Mouse (Mus musculus) gastrocnemius, postnatal 4 days (tissue): Measurements from ENCODE around the gene Gm20388. TPM values are rescaled to one million over a fixed set of nuclear protein-coding genes. Genes with fewer than 3 reads are reported as not detected.

Source experiments
- DNase-seq, 2 experiments: peaks; one replicate each; pipeline ENCODE4 v3.0.0; 2021 to 2022; ENCODE audit warnings: low spot score in 2 of 2, mixed read lengths in 2 of 2
- total RNA-seq, 2 experiments: library from RNA; stranded (reverse); gene quantifications; 2 replicates each; pipeline ENCODE4 v1.2.3; 2021

Gene Gm20388
- total RNA-seq, 2 experiments from 2014 or later = 12.8 to 22.8 TPM

DNA sequence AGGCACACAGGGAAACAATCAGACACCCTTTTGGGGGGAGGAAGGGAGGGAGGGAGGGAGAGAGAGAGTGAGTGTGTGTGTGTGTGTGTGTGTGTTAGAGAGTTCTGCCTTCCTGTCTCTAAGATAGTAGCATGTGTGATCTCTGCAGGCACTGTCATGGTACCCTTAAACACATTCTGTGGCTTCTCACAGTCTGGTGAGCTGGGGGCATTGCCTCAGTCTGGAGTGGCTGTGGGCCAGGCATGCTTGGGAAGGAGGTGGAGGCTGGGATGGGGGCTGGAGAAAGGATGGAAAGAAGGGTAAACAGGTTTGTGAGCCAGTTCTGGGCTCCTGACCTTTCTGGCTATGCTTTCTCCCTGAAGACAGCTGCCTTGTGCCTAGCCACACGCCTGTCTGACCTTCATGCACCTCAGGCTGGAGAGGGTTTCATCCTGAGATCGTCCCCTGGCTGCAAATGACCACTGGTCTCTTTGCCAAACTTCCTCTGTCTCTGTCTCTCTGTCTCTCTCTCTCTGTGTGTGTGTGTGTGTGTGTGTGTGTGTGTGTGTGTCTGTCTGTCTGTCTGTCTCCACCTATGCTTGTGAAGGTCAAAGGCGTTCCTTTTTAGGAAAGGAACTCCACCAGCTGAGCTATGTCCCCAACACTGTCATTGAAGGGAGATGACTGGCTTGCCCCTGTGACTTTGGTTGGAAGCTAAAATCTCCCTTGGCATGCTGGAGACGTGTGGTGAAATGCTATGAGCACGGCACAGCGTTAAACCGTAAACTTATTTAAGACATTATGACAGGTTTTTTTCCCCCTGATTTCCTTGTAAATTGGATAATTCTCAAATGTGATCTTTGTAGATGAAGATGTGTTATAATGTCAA, 4195.9 kb downstream of the Gm20388 start:
- no peak for DNase-seq

DNA sequence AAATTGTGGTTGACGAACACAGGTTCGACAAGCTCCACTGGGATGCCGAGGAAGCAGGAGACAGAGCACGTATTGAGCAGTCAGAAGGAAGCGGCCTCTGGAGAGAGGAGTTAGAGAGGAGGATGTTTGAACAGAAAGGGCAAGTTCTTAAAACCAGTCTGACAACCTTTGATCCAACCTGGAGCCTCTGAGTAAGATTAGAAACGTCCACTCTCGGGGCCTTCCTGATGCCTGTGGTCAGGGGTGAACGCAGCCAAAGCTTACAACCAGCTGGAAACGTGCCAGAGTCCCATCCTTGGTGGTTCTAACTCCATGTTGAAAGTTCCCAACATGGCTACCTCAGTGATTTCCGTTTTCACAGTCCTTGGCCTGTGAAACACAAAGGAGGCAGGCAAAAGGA, 4202.5 kb downstream of the Gm20388 start:
- no peak for DNase-seq

DNA sequence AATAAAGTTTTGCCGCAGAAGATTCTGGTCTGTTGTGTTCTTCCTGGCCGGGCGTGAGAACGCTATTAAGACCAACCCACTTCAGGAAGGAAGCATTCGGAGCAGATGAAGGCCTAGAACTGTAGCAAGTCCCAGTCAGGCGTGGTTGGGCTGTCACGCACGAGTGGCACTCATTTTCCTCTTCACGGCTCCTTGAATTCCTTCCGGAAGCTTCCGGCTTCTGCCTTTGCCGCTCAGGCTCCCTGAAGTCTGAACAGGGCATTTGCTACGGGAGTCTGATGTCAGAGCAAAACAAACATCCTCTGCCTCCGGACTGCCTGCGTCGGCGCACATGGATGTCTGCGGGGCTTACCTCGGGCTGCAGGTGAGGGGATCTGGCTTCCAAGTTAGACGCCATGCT, 4214.6 kb downstream of the Gm20388 start:
- DNase-seq = no peak

DNA sequence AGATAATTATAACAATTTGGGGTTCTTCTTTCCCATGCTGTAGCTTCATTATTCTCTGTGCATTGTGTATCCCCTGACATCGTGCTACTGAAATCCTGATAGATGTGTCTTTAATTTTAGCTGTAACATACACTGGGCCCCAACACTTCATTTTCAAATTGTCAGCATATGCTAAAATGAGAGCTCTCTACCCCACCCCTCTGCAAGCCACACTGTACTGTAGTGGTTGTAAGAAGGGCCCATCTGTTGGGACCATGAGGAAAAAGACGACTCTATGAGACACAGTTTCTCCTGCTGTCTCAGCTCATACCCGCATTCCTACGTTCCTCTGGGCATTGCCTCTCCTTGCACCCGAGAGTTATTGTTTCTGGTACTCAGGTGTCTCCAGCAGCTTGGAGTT, 4226.6 kb downstream of the Gm20388 start:
- DNase-seq = no peak

DNA sequence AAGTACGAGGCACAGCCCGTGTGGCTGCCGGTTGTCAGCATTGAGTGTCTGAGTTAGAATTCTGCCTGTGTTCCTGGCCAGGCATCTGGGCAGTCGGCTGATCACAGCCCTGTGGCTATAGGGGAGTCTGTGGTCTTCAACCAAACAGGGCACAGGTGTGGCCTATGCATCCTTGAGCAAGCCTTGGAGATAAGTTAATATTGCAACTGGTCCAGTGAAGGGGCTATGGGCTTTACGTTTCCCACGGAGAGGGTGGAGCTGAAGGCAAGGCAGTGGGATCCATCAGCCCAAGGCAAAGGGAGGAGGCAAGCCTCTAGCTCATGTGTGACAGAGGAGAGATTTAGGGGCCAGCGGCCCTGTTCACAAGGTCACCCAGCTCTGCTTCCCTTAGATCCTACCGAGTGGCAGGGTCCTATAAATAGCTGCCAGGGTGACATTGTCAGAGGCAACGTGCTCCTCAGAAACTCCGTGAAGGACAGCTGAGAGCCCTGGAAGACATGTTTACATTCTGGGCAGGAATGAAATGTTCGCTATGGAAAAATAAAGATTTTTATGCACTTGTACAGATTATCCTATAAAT, 4229.7 kb downstream of the Gm20388 start:
- DNase-seq = no peak

DNA sequence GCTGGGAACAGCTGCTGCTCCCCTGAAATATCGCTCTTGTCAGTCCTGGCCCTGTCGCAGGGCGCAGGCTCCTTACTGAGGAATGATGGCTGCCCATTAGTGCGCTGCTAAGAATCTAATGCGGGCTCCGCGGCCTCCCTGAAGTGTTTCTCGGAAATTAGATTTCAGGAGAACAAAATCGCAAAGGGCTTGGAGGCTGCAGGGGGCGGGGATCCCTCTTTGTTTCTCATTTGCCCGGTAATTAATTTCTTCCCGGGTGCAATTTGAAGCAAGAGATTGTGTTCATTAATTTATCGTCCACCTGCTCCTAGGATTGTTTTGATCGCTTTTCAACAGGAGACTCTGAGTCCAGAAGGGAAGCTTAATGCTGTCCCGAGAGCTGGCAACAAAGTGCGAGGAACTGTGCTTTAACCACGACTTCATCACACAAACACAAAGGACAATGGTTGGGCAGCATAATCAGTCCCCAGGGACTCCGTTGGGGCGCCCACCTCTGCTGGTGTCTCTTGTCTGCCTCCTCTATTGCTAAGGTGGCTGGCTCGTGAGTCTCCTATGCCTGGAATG, 4230.3 kb downstream of the Gm20388 start:
- DNase-seq = no peak

DNA sequence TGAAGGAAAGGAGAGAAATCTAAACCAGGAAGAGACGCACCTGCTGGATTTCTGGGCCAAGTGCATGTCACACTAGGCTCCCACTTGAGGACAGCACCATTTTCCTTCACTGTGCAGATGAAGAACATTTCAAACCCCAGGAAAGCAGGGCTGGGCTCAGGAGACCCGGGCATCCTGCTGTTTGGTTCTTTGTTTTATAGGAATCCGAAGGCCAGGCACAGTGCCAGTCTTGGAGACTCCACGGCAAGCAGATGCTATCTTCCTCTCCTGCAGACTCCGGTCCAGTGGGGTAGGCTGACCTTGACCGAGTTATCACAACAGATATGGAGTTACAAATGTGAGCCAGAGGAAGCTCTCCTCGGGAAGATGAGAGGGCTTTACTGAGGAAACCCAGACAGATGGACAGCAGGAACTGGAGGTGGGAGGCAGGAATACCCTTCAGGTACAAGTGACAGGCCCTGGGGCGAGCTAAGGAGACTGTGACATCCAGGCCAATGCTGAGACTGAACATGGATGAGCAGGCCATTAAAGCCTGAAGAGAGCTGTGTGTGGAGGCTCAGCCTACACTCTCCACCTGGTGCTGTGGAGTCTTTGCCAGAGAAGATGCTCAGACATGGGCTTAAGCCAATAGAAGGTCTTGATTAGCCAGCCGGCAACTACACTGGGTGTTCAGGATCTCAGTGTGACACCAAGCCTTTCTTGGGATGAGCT, 4231.2 kb downstream of the Gm20388 start:
- DNase-seq = no peak

DNA sequence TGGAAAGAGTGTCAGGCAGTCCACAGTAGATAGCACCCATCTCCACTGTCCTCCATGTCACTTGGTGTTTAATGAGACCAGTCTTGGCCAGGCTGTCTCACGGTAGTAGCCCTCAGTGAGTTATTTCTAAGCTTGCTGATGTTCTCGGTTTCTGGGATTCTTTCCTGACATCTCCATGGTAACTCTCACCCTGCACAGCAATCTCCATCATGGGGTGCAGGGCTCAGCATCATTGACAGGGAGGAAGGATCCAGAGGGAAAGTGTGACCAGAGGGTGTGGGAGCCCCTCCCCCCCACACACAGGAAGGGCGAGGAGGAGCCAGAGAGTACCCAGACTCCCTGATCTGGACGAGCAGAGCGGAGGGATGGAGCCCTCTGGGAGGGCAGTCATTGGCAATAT, 4232.4 kb downstream of the Gm20388 start:
- no peak for DNase-seq

DNA sequence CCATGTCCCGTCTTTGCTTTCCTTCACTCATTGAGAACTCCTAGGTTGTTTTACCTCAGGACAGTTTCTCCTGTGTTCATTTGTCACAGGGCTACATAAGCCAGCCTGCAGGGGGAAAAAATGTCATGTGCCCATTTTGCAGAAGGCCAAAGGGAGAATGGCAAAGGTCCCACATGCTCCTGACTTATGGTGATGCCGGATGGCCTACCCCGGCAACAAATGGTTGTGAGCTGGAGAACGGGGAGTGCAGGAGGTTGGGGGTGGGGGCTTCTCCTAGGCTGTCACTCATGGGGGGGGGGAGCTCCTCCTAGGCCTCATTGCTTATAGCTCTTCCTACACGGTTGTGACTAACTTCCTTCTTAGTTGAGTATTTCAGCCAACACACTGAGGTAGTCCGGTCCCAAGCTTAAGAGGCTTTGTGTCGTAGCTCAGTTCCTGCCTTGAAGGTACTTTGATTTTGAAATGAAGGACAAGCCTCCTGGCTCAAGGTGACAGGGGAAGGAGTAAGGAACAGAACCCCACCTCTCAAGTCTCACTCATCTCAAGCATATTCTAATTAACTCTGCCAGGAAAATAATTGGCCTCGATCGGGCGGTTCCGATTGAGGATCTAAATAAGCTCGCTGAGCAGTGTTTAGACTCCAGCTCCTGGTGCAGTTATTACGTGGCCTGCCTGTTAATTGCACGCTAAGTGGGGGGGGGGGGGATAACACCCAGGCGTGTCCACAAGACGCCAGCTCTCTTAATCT, 4233.4 kb downstream of the Gm20388 start:
- no peak for DNase-seq

DNA sequence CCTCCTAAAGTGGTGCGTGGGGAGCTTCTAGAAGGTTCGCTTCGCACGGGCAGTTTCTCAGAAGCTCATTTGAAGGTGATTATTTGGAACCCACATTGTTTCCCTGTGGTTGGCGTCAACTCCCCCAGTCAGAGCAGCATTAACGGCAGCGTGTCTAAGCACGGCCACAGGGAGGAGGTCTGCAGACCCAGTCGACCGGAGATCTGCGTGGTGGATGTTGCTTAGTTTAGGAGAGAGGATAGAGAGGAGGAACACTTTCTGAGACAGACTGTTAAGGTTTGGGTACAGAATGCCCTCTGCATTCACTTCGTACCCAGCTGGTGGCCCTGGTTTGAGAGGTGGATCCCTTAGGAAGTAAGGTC, 4234.0 kb downstream of the Gm20388 start:
- DNase-seq = no peak

DNA sequence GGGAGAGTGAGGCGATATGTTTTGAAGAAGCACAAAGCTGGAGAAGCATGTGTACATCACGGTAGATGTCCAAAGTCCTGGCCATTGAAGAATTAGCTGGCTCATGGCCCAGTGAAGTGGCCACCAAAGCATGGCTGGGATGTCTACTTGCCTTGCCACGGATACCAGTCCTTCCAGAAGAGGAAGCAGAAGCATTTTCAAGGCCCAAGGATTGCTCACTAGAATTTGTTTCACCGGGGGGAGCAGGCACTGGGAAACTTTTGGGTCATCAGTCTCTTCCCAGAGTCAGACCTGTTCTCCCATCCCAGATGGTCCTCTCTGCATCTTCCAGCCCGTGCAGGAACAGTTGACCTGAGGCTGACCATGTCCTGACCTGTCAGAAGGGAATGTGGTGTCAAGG, 4235.6 kb downstream of the Gm20388 start:
- no peak for DNase-seq

DNA sequence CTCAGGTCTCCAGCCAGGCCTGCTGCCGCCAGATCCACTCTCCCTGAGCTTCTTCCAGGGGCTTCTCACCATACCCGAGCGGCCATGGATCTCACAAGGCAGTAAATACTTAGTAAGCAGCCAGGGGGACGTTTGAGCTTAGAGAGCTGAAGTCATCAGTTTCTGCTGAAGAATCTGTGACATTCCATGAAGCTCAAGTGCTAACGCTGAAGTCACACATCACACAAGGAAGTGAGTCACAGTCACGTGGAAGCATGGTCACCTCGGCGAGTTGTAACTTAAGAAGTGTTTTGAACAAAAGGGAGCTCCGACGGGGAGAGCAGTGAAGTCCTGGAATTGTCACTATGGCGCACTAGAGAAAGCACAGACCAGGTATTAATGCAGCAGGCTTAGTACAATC, 4239.4 kb downstream of the Gm20388 start:
- DNase-seq = no peak

DNA sequence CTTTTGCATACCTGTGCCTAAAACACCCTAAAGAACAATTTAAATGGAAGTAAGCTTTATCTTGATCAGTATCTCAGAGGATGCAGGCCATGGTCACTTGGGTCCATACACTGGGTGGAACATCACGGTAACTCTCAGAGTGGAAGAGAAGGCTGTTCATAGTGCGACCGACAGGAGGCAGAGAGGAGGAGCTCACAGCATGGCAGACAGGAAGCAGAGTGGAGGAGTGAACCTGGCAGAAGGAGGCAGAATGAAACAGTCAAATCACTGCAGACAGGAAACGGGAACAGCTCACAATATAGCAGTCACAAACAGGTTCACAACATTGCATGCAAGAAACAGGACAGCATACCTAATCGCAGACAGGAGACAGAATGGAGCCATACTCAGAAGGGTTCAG, 4239.9 kb downstream of the Gm20388 start:
- DNase-seq = no peak

DNA sequence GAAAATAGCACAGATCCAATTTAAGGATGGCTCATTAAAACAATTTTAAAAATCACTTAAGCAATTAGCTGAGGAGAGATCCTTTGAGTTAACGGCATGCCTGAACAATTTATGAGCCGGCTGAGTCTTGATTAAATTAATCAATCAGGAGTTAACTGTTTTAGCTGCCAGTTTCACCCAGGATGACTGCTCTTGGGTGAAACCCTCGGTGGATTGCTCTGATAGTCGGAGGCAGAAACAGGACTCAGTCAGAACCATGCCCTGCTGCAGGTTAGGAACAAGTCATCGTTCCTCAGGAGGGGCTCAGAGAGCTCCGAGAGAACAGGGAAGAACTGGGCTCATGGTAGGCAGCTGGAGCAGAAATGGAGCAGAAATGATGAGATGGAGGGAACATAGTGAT, 4241.2 kb downstream of the Gm20388 start:
- no peak for DNase-seq

DNA sequence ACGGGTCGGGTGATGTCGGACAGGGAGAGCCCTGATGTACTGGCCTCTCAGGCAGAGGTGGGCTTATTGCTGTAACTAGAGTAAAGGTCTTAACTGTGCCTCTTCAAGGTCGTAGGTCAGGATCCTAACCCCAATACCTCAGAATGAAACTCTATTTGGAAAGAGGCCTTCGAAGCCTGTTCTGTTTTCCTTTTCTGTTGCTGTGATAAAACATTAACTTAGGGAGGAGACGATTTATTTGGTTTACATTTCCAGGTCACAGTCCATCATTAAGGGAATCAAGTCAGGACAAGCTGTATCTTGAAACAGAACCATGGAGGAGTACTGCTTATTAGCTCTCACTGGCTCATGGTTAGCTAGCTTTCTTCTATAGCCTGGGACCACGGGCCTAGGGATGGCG, 4242.1 kb downstream of the Gm20388 start:
- DNase-seq = no peak

DNA sequence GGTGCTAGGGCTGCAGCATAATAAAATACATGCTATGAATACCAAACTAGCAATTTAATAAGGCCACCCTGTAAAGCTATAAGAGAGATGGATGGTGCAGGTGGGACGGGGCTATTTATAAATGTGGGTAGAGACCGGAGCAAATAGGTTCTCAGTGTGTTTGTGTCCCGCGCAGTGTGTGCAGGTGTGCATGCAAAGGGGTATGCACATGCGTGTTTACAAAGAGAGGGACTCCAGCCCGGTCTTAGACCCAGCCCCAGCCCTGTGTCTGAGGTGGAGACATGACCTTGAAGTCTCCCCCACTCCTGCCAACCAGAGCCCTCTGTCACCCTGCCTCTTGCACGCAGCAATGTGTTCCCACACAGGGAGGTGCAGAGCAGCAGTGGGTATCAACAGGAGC, 4245.7 kb downstream of the Gm20388 start:
- no peak for DNase-seq

DNA sequence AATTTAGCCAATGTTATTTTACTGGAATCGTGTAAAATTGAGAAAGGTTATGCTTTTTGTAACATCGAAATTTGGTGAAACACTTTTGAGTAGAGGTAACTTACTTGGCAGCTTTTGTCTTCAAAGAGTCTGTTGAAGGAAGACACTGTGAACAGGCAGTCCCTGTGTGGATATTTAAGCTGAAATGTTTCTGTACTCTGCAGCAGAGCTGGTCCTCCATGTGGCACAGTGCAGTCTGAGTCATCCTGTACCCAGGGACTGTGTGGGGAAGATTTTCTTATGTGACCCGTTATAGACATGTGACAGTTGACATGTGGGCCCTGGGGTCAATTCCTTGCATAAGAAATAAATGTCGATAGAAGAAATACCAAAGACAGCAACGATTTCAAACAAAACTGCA, 4251.0 kb downstream of the Gm20388 start:
- no peak for DNase-seq

DNA sequence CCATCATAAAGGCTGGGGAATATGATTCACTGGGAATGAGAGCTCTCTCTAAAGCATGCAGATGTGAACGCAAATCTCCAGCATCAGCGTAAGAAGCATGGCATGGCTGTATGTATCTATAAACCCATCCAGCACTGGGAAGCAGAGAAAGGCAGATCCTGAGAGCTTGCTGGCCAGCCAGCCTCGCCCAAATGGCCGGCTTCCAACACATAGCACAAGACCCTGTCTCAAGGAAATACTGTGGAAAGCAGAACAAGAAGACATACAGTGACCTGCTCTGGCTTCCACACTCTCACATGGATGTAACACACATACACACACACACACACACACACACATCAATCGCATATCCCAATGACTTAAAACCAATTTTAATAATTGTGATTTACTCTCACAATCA, 4252.6 kb downstream of the Gm20388 start:
- DNase-seq = no peak

DNA sequence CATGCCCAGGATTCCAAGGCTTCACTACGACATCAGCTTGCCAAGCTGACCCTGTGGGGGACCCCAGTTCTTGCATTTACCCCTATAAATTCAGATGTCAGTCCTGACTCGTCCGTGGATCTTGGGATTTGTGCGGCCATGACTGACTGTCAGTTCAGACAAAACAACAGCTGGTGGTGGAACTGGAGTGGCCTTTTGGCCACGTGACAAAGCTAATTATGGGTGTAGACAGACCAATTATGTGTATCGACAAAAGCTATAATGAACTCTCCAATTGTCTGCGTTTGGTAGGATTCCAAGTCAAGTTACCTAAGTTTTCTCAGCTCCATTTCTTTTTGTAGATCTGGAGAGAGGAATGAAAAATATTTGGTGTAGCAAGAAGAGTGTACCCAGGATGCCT, 4259.1 kb downstream of the Gm20388 start:
- DNase-seq = no peak

DNA sequence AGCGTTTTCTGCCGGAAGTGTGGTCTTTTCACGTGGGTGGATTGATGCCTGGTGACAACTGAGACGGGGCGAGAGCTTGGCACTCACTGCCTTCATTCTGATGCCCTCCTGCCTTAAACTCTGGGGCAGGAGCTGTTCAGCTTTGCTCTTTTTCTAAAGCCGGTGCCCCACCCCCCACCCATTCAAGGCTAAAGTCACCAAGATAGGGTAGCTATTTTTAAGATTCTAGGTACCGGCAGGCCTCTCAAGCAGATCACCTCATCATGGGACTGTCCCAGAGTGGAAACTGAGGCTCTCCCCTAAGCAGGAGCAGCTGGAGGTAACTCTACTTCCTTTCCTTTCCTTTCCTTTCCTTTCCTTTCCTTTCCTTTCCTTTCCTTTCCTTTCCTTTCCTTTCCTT, 4260.0 kb downstream of the Gm20388 start:
- DNase-seq = no peak
